Mouse (Mus musculus): Measurements from ENCODE around the gene Fbxl19. TPM values are rescaled to one million over a fixed set of nuclear protein-coding genes. Genes with fewer than 3 reads are reported as not detected.
"Not testable (repeated sequence)": the region's sequence is repeated elsewhere in the genome, so short reads cannot be mapped to it uniquely, and the experiment has no call there.

Gene Fbxl19
- polyA plus RNA-seq, 1 experiment from 2014 or later = 11.4 TPM

DNA sequence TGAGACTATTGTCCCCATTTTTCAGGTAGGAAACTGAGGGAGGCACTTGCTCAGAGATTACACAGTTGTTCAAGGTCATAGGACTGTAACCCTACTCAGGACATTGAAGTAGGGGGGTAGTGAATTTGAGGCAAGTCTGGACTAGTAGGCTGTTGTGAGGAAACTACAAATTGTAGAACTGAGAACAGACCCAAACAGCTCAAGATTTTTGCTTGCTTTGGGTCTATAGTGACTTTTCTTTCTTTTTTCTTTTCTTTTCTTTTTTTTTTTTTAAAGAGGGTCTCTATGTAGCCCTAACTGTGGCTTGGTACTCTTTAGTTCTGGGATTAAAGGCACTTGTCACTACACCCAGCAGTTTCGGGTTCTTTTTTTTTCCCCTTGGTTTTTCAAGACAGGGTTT, 28.2 kb downstream of the Fbxl19 start:
- WGBS = 93% methylated on average over 1 of the region's 1 CpGs
- Histone ChIP-seq H3K27me3 (no peaks in the 10 kb centered on the region), H3K4me2 (replicated peaks) (no peak overlapping the region), H3K9me3 (replicated peaks) (no peaks in the 10 kb centered on the region), H3K36me3 (peaks cover 10% of the 10 kb centered on the region), H3K4me3 (no peak overlapping the region), H3K9ac (no peak overlapping the region), H3K27ac (no peak overlapping the region), H3K4me1 (peaks cover 30% of the 10 kb centered on the region)
- ATAC-seq (ENCODE audit: low FRiP score) = no peak

DNA sequence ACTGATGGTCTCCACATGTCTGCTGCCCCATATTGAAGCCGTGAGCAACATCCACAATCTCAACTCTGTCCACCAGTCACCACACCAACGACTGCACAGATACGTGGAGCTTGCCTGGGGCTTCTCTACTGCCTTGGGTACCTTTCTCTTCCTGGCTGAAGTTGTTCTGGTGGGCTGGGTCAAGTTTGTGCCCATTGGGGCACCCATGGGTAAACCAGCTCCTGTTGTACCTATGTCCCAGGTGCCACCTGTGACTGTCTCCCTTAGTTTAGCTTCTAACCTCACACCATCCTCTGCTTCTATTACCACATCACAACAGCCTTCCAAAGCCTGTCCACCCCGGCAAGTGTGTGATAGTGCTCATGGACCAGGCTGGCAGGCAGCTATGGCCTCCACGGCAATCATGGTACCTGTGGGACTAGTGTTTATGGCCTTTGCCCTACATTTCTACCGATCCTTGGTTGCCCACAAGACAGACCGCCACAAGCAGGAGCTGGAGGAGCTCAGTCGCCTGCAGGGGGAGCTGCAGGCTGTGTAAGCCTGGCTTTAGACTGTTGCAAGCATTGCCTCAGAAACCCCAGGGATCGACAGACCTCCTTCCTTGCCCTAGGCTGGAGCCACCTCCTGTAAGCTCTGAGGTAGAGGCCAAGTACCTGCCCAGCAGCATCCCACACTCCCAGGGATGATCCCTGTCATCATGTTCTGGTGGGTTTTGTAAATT, 29.5 kb downstream of the Fbxl19 start:
- H3K4me3 ChIP-seq = peak overlapping the region; percentile 6; the same call in 1 of the 2 replicates
- 42% methylated on average over 9 of the region's 9 CpGs for WGBS
- 0 out of 2 replicates have a peak overlapping the region, but pooled peaks have one; percentile 15 for H3K9ac ChIP-seq
- H3K27me3 ChIP-seq = no peaks in the 10 kb centered on the region
- no peak overlapping the region for H3K4me2 ChIP-seq (replicated peaks)
- 0 out of 2 replicates have a peak overlapping the region, but pooled peaks have one; percentile 7 for H3K27ac ChIP-seq
- H3K9me3 ChIP-seq (replicated peaks) = no peaks in the 10 kb centered on the region
- ATAC-seq (ENCODE audit: low FRiP score) = no peak
- no peaks in the 10 kb centered on the region for H3K36me3 ChIP-seq
- H3K4me1 ChIP-seq = peaks cover 31% of the 10 kb centered on the region

DNA sequence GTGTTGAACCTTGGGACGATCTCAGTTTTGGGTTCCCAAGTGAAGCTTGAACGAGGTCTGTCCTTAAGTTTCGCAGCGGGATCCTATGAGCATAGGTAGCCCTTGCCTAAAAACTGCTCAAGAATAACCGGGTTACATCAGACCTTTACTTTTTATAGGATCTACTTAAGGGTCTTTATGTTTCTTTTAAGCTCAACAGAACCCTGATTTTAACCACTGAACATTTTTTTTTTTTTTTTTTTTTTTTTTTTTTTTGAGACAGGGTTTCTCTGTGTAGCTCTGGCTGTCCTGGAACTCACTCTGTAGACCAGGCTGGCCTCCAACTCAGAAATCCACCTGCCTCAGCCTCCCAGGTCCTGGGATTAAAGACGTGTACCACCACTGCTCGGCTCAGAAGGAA, 31.5 kb downstream of the Fbxl19 start:
- peaks cover 11% of the 10 kb centered on the region for H3K4me1 ChIP-seq
- WGBS = 72% methylated on average over 7 of the region's 7 CpGs
- H3K4me2 ChIP-seq (replicated peaks) = peak overlapping the region; percentile 85
- H3K27me3 ChIP-seq; H3K9me3 ChIP-seq (replicated peaks); ATAC-seq (ENCODE audit: low FRiP score): not testable (repeated sequence)
- peaks cover 15% of the 10 kb centered on the region for H3K36me3 ChIP-seq
- H3K27ac ChIP-seq = peak overlapping the region; percentile 92; the same call in 1 of the 2 replicates
- H3K9ac ChIP-seq = peak overlapping the region; percentile 95
- peak overlapping the region; percentile 94 for H3K4me3 ChIP-seq

DNA sequence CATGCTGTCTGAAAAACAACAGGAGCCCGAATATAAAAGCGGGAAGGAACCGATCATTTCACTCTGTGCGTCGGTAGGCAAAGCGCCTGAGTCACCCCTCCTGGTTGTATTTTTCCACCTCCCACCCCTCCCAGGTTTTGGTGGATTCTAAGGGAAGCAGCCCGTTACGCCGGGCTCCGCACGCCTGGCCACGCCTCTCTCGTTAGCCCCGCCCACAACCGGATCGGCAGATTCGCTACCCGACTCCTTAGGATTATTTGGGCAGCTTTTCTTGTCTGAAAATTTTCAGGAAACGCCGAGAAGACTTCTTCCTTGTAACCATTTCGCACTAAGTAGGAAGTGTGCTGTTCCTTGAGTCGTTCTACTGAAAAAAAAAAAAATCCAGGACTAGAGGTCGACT, 32.1 kb downstream of the Fbxl19 start, which contains the start of gene Setd1a:
TSS of gene Setd1a (plus strand) at position 245 of the 400 bp plus-strand sequence.
- H3K4me1 ChIP-seq = peaks cover 11% of the 10 kb centered on the region
- no peaks in the 10 kb centered on the region for H3K27me3 ChIP-seq
- peak within 1 kb of the TSS; percentile 85 for H3K4me2 ChIP-seq (replicated peaks)
- H3K9ac ChIP-seq = peak within 1 kb of the TSS; percentile 95
- H3K4me3 ChIP-seq = peak within 1 kb of the TSS; percentile 94
- H3K36me3 ChIP-seq = peaks cover 21% of the 10 kb centered on the region
- ATAC-seq (ENCODE audit: low FRiP score) = peak; percentile 67
- H3K27ac ChIP-seq = peak within 1 kb of the TSS; percentile 92
- no peaks in the 10 kb centered on the region for H3K9me3 ChIP-seq (replicated peaks)
- under 1% methylated on average over 23 of the region's 23 CpGs for WGBS

DNA sequence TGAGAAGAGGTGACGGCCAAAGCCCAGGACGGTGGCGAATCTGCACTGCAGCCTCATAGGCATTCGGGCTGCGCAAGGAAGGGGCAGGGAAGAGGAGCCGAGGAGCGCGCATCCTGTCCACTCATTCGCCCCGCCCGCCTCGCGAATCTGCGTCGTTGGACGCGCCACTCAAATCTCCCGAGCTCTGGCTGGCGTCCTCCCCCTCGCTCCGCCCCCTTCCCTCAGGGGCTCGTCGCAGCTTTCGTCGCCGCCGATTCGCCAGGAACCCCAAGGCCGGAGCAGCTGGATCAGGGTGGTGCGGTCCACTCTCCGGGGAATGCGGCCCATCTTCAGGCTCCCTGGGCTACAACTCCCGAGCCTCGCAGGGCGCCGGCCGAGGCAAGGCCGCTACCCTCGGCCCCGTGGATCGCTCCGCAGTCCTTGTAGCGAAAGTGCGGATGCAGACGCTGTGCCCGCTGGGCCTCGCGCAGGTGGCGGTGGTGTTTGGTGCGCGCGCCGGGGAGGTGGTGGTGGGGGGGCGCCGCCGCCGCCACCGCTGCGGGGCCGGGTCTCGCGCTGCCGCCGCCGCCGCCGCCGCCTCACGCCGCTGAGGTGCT, 32.6 kb downstream of the Fbxl19 start:
- peak; percentile 91 for ATAC-seq (ENCODE audit: low FRiP score)
- Histone ChIP-seq H3K4me1 (peaks cover 11% of the 10 kb centered on the region), H3K27ac (peak overlapping the region; percentile 92), H3K27me3 (no peaks in the 10 kb centered on the region), H3K36me3 (peaks cover 26% of the 10 kb centered on the region), H3K4me2 (replicated peaks) (peak overlapping the region; percentile 85), H3K9me3 (replicated peaks) (no peaks in the 10 kb centered on the region), H3K4me3 (peak overlapping the region; percentile 94), H3K9ac (peak overlapping the region; percentile 95)
- WGBS = under 1% methylated on average over 69 of the region's 70 CpGs

DNA sequence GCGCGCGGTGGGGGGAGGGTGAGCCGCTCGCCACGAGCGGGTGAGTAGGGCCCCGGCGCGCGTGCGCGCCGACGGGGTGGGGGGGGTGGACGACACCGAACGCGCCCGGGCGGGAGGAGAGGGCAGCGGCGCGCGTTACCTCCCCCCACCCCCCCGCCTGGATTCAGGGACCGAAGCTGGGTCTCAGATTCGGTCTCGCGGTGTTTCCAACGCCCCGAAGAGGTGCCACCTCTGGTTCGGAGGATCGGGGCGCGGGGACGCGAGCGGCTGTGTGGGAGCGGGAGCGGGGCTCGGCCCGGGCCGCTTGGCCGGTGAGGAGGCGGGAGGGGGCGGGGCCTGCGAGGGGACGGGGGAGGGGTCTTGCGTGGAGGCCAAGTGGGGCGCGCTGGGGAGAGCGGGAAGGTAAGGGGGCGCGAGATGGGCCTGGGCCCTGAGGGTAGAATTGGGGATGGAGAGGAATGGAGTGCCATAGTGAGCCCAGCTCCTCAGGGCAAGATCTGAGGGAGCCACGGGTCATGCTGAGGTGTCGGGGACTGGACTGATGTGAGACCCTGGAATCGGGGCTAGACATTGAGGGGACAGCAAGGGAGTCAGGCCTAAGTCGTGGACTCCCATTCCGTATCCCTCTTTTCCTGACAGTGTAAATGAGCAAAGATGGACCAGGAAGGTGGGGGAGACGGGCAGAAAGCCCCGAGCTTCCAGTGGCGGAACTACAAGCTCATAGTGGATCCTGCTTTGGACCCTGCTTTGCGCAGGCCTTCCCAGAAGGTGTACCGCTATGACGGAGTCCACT, 33.3 kb downstream of the Fbxl19 start:
- Histone ChIP-seq H3K27me3 (no peaks in the 10 kb centered on the region), H3K4me2 (replicated peaks) (peak overlapping the region; percentile 85), H3K9me3 (replicated peaks) (no peaks in the 10 kb centered on the region), H3K4me1 (peaks cover 11% of the 10 kb centered on the region), H3K36me3 (peaks cover 33% of the 10 kb centered on the region), H3K27ac (peak overlapping the region; percentile 92), H3K9ac (peak overlapping the region; percentile 95), H3K4me3 (peak overlapping the region; percentile 94)
- ATAC-seq (ENCODE audit: low FRiP score) = peak; percentile 51
- 3% methylated on average over 62 of the region's 66 CpGs for WGBS

DNA sequence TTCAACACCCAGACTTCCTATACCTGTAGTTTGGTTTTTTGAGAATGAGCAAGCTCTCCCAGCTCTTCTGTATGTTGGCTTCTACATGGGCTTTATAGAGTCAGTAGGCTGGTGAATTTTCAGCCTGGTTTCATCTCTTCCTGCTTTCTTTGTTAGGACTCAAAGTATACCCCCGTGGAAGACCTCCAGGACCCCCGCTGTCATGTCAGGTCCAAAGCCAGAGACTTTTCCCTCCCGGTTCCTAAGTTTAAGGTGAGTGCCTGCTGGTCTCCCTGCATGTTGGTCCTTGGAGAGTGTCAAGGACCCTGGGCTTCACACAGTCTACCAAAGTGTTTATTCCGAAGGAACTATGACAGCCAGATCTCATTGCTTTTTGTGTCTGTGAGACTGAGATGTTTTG, 34.0 kb downstream of the Fbxl19 start:
- Histone ChIP-seq H3K9ac (peak overlapping the region; percentile 95), H3K4me2 (replicated peaks) (peak overlapping the region; percentile 85), H3K36me3 (peaks cover 37% of the 10 kb centered on the region), H3K4me3 (peak overlapping the region; percentile 94), H3K27me3 (no peaks in the 10 kb centered on the region), H3K27ac (no peak overlapping the region), H3K9me3 (replicated peaks) (no peaks in the 10 kb centered on the region), H3K4me1 (peaks cover 11% of the 10 kb centered on the region)
- no peak for ATAC-seq (ENCODE audit: low FRiP score)
- WGBS = 78% methylated on average over 4 of the region's 4 CpGs

DNA sequence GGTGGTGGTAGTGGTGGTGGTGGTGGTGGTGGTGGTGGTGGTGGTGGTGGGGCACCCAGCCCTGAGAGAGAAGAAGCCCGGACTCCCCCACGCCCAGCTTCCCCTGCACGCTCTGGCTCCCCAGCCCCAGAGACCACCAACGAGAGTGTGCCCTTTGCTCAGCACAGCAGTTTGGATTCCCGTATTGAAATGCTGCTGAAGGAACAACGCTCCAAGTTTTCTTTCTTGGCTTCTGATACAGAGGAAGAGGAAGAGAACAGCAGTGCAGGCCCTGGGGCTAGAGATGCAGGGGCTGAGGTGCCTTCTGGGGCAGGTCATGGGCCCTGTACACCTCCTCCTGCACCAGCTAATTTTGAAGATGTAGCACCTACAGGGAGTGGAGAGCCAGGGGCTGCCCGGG, 41.0 kb downstream of the Fbxl19 start, which contains the start of gene Gm49388:
TSS of gene Gm49388 (plus strand) at position 301 of the 400 bp plus-strand sequence.
- H3K36me3 ChIP-seq = peaks cover 97% of the 10 kb centered on the region
- H3K27me3 ChIP-seq = no peaks in the 10 kb centered on the region
- no peak within 1 kb of the TSS for H3K27ac ChIP-seq
- no peaks in the 10 kb centered on the region for H3K9me3 ChIP-seq (replicated peaks)
- H3K4me3 ChIP-seq = no peak within 1 kb of the TSS
- WGBS = 94% methylated on average over 7 of the region's 7 CpGs
- no peak within 1 kb of the TSS for H3K4me2 ChIP-seq (replicated peaks)
- no peak for ATAC-seq (ENCODE audit: low FRiP score)
- H3K4me1 ChIP-seq = no peaks in the 10 kb centered on the region
- no peak within 1 kb of the TSS for H3K9ac ChIP-seq

DNA sequence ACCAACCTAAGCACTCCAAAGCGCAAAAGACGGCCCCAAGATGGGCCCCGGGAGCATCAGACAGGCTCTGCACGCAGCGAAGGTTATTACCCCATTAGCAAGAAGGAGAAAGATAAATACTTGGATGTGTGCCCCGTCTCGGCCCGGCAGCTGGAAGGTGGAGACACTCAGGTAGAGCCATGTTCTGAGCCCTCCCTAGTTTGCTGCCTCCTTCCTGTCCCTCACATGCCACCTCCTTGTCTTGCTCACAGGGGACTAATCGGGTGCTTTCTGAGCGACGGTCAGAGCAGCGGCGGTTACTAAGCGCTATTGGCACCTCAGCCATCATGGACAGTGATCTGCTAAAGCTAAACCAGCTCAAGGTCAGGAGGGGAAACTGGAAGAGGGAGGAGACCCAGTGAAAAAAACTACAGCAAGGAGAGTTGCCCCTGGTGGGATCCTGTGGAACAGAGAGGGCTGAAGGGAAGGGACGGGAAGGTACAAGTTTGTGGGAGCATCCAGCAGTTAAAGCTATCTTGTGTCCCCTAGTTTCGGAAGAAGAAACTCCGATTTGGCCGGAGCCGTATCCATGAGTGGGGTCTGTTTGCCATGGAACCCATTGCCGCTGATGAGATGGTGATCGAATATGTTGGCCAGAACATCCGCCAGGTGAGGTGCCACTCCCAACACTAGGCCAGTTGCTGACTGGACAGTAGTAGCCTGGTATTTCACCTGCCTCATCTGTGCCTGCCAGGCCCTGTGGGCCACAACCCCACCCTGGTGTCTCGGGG, 52.9 kb downstream of the Fbxl19 start:
- H3K27me3 ChIP-seq = no peaks in the 10 kb centered on the region
- no peak overlapping the region for H3K9ac ChIP-seq
- H3K4me2 ChIP-seq (replicated peaks) = no peak overlapping the region
- H3K27ac ChIP-seq = no peak overlapping the region
- H3K36me3 ChIP-seq = peaks cover 78% of the 10 kb centered on the region
- peaks cover 9% of the 10 kb centered on the region; the same call in 1 of the 2 replicates for H3K4me1 ChIP-seq
- WGBS = 94% methylated on average over 23 of the region's 23 CpGs
- no peak overlapping the region for H3K4me3 ChIP-seq
- no peak for ATAC-seq (ENCODE audit: low FRiP score)
- H3K9me3 ChIP-seq (replicated peaks) = no peaks in the 10 kb centered on the region

DNA sequence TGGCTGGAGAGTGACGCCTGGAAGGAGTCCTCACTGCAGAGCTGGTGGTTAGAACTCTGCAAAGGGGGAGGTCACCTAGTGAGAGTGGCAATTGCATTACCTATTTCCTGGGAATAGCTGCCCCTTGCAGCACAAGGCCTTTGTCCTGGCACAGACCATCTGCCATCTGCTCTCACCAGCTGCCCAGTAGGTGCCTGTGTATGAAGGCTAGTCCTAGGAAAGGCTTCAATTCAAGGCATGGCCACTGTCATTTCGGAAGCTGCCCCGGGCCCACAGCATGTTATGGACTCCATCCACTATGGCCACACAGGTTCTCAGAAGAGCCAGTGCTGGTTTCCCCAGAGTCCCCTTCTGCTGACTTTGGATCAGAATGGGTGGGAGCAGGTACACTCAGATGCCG, 54.2 kb downstream of the Fbxl19 start:
- no peaks in the 10 kb centered on the region for H3K27me3 ChIP-seq
- 87% methylated on average over 4 of the region's 4 CpGs for WGBS
- H3K36me3 ChIP-seq = peaks cover 71% of the 10 kb centered on the region
- no peak overlapping the region for H3K9ac ChIP-seq
- H3K27ac ChIP-seq = no peak overlapping the region
- no peak overlapping the region for H3K4me2 ChIP-seq (replicated peaks)
- peaks cover 9% of the 10 kb centered on the region; the same call in 1 of the 2 replicates for H3K4me1 ChIP-seq
- ATAC-seq (ENCODE audit: low FRiP score) = no peak
- H3K4me3 ChIP-seq = no peak overlapping the region
- H3K9me3 ChIP-seq (replicated peaks) = no peaks in the 10 kb centered on the region

DNA sequence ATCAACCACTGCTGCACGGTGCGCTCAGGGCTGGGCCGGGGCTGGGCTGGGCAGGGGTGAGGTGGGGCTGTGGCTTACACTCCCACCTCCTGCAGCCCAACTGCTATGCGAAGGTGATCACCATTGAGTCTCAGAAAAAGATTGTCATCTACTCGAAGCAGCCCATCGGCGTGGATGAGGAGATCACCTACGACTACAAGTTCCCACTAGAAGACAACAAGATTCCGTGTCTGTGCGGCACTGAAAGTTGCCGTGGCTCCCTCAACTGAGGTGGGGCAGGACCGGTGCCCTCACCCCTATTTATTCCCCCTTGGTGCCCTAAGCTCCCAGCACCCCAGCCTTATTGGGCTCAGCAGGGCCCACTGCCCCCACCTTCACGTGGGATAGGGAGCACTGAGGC, 54.9 kb downstream of the Fbxl19 start:
- no peaks in the 10 kb centered on the region for H3K9me3 ChIP-seq (replicated peaks)
- no peak for ATAC-seq (ENCODE audit: low FRiP score)
- WGBS = 91% methylated on average over 13 of the region's 13 CpGs
- H3K27me3 ChIP-seq = no peaks in the 10 kb centered on the region
- H3K9ac ChIP-seq = no peak overlapping the region
- H3K36me3 ChIP-seq = peaks cover 65% of the 10 kb centered on the region
- no peak overlapping the region for H3K4me2 ChIP-seq (replicated peaks)
- H3K4me3 ChIP-seq = no peak overlapping the region
- no peak overlapping the region for H3K27ac ChIP-seq
- peaks cover 9% of the 10 kb centered on the region; the same call in 1 of the 2 replicates for H3K4me1 ChIP-seq
